Mouse (Mus musculus): Measurements from ENCODE around the gene Svs3b. TPM values are rescaled to one million over a fixed set of nuclear protein-coding genes. Genes with fewer than 3 reads are reported as not detected.
"Not testable (repeated sequence)": the region's sequence is repeated elsewhere in the genome, so short reads cannot be mapped to it uniquely, and the experiment has no call there.

Gene Svs3b
- not detected in 2 replicates for polyA plus RNA-seq (2014; fragmentation: Nextera tagmentation; extraction: Ambion mirVana)

- not testable (repeated sequence) for DNase-seq (ENCODE audit: low spot score); H3K36me3 ChIP-seq (ENCODE audit: control insufficient read depth, insufficient read depth, low read length); H3K4me1 ChIP-seq (replicated peaks; ENCODE audit: control insufficient read depth, insufficient read depth, low read length); H3K9me3 ChIP-seq (ENCODE audit: control insufficient read depth, low read length); H3K4me2 ChIP-seq (ENCODE audit: low read length); ATAC-seq (replicated peaks; ENCODE audit: low FRiP score, low TSS enrichment, low read depth); H3K9ac ChIP-seq (ENCODE audit: low read length); H3K27me3 ChIP-seq (replicated peaks; ENCODE audit: control insufficient read depth, insufficient read depth, low read length); H3K27ac ChIP-seq (ENCODE audit: low read depth); H3K4me3 ChIP-seq (ENCODE audit: low read depth, low read length)
- 70% methylated on average over 1 of the region's 1 CpGs for WGBS
Observed at GRCm38 (mm10) chr2:164256540-164256939, at the start of gene Svs3b. TSS of gene Svs3b (minus strand) at chr2:164256640.

- H3K27me3 ChIP-seq (replicated peaks; ENCODE audit: control insufficient read depth, insufficient read depth, low read length); H3K27ac ChIP-seq (ENCODE audit: low read depth); H3K9ac ChIP-seq (ENCODE audit: low read length); H3K9me3 ChIP-seq (ENCODE audit: control insufficient read depth, low read length); H3K4me2 ChIP-seq (ENCODE audit: low read length); H3K36me3 ChIP-seq (ENCODE audit: control insufficient read depth, insufficient read depth, low read length); H3K4me3 ChIP-seq (ENCODE audit: low read depth, low read length); DNase-seq (ENCODE audit: low spot score); ATAC-seq (replicated peaks; ENCODE audit: low FRiP score, low TSS enrichment, low read depth); H3K4me1 ChIP-seq (replicated peaks; ENCODE audit: control insufficient read depth, insufficient read depth, low read length): not testable (repeated sequence)
- 74% methylated on average over 1 of the region's 1 CpGs for WGBS
Observed at GRCm38 (mm10) chr2:164288968-164289367, 32.5 kb upstream of the Svs3b start, which contains the start of gene Svs3a. TSS of gene Svs3a (plus strand) at chr2:164289268.

GRCm38 (mm10) chr2:164278359-164278758 is 21.9 kb upstream of the Svs3b start, which contains the start of gene Svs4:
TSS of gene Svs4 (minus strand) at chr2:164278459.
- H3K4me3 ChIP-seq (ENCODE audit: low read depth, low read length), result no peak within 1 kb of the TSS
- ATAC-seq (replicated peaks; ENCODE audit: low FRiP score, low TSS enrichment, low read depth), result no peak
- H3K27ac ChIP-seq (ENCODE audit: low read depth), result no peak within 1 kb of the TSS
- H3K4me2 ChIP-seq (ENCODE audit: low read length), result no peak within 1 kb of the TSS
- no peaks in the 10 kb centered on the region for H3K27me3 ChIP-seq (replicated peaks; ENCODE audit: control insufficient read depth, insufficient read depth, low read length)
- no peak within 1 kb of the TSS for H3K9ac ChIP-seq (ENCODE audit: low read length)
- H3K36me3 ChIP-seq (ENCODE audit: control insufficient read depth, insufficient read depth, low read length), result no peaks in the 10 kb centered on the region
- H3K9me3 ChIP-seq (ENCODE audit: control insufficient read depth, low read length), result no peaks in the 10 kb centered on the region
- no peak for DNase-seq (ENCODE audit: low spot score)
- WGBS, result 93% methylated on average over 4 of the region's 4 CpGs
- no peaks in the 10 kb centered on the region for H3K4me1 ChIP-seq (replicated peaks; ENCODE audit: control insufficient read depth, insufficient read depth, low read length)

DNA sequence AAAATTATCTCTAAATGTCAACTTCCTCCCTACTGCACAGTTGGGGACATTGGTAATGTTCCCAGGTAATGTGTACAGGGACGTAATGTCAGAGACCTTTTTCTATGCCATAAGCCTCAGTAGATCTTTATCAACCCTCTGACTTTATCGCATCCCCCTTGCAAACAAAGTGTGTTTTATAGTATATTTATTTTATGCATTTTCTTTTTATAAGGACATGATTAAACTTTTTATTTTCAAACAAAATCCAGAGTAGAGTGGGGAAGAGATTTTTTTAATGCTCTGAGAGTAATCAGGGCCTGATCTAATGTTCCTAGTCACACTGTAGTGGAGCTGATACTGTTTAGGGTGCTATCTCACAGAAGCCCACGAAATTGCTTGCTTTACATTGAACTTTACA is 18.1 kb downstream of the Svs3b start, which contains the start of gene Svs2:
Svs2 (minus strand) TSS at position 101 of the 400 bp plus-strand sequence.
- DNase-seq (ENCODE audit: low spot score), result no peak
- no peaks in the 10 kb centered on the region for H3K9me3 ChIP-seq (ENCODE audit: control insufficient read depth, low read length)
- no peak within 1 kb of the TSS for H3K4me2 ChIP-seq (ENCODE audit: low read length)
- no peak within 1 kb of the TSS for H3K4me3 ChIP-seq (ENCODE audit: low read depth, low read length)
- no peaks in the 10 kb centered on the region for H3K36me3 ChIP-seq (ENCODE audit: control insufficient read depth, insufficient read depth, low read length)
- H3K27me3 ChIP-seq (replicated peaks; ENCODE audit: control insufficient read depth, insufficient read depth, low read length), result no peaks in the 10 kb centered on the region
- H3K27ac ChIP-seq (ENCODE audit: low read depth), result no peak within 1 kb of the TSS
- 77% methylated on average over 3 of the region's 3 CpGs for WGBS
- H3K9ac ChIP-seq (ENCODE audit: low read length), result no peak within 1 kb of the TSS
- ATAC-seq (replicated peaks; ENCODE audit: low FRiP score, low TSS enrichment, low read depth), result no peak
- no peaks in the 10 kb centered on the region for H3K4me1 ChIP-seq (replicated peaks; ENCODE audit: control insufficient read depth, insufficient read depth, low read length)

GRCm38 (mm10) chr2:164232671-164233070 is 23.8 kb downstream of the Svs3b start:
- DNase-seq (ENCODE audit: low spot score) (no peak), ATAC-seq (replicated peaks; ENCODE audit: low FRiP score, low TSS enrichment, low read depth) (no peak)
- H3K27me3 ChIP-seq (replicated peaks; ENCODE audit: control insufficient read depth, insufficient read depth, low read length), result no peaks in the 10 kb centered on the region
- H3K9me3 ChIP-seq (ENCODE audit: control insufficient read depth, low read length), result no peaks in the 10 kb centered on the region
- H3K4me2 ChIP-seq (ENCODE audit: low read length), result no peak overlapping the region
- H3K9ac ChIP-seq (ENCODE audit: low read length), result no peak overlapping the region
- no peaks in the 10 kb centered on the region for H3K36me3 ChIP-seq (ENCODE audit: control insufficient read depth, insufficient read depth, low read length)
- no peaks in the 10 kb centered on the region for H3K4me1 ChIP-seq (replicated peaks; ENCODE audit: control insufficient read depth, insufficient read depth, low read length)
- H3K27ac ChIP-seq (ENCODE audit: low read depth), result no peak overlapping the region
- 80% methylated on average over 8 of the region's 8 CpGs for WGBS
- no peak overlapping the region for H3K4me3 ChIP-seq (ENCODE audit: low read depth, low read length)

DNA sequence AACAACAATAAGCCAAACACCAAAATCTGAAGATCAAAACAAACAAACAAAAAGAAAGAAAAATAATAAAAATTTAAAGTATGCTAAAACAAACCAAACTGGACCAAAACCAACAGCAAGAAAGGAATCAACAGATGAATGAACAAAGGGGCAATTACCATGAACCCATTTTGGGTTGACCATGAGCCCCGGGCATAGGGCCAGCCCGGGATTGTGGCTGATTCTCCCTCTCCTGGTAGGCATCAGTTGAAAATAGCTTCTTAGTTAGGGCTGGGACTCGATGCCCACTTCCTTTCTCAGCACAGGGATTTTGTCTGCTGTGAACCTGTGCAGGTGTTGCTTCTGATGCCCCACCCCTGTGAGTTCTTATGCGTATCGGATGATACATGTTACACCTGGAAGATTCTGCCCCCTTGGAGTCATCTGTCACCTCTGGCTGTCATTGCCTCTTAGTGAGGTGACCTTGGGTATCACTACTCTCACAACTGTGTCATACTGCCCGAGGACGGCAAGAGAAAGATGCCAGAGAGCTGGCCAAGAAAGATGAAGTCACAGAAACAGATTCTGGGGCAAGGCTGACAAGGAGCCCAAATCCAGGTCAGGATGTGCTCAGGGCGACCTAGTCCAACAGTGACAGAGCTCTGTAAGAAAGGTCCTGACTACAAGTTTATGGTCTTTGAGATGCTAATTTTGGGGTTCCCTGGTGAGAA is 27.9 kb downstream of the Svs3b start:
- Histone ChIP-seq H3K4me3 (ENCODE audit: low read depth, low read length) (no peak overlapping the region), H3K36me3 (ENCODE audit: control insufficient read depth, insufficient read depth, low read length) (no peaks in the 10 kb centered on the region), H3K27ac (ENCODE audit: low read depth) (no peak overlapping the region), H3K27me3 (replicated peaks; ENCODE audit: control insufficient read depth, insufficient read depth, low read length) (no peaks in the 10 kb centered on the region), H3K4me1 (replicated peaks; ENCODE audit: control insufficient read depth, insufficient read depth, low read length) (no peaks in the 10 kb centered on the region), H3K4me2 (ENCODE audit: low read length) (no peak overlapping the region), H3K9ac (ENCODE audit: low read length) (no peak overlapping the region), H3K9me3 (ENCODE audit: control insufficient read depth, low read length) (no peaks in the 10 kb centered on the region)
- 84% methylated on average over 8 of the region's 8 CpGs for WGBS
- DNase-seq (ENCODE audit: low spot score) (no peak), ATAC-seq (replicated peaks; ENCODE audit: low FRiP score, low TSS enrichment, low read depth) (no peak)

- H3K27ac ChIP-seq (ENCODE audit: low read depth), result no peak within 1 kb of the TSS
- peak; percentile 55 for DNase-seq (ENCODE audit: low spot score)
- H3K27me3 ChIP-seq (replicated peaks; ENCODE audit: control insufficient read depth, insufficient read depth, low read length), result no peaks in the 10 kb centered on the region
- H3K9me3 ChIP-seq (ENCODE audit: control insufficient read depth, low read length), result no peaks in the 10 kb centered on the region
- ATAC-seq (replicated peaks; ENCODE audit: low FRiP score, low TSS enrichment, low read depth), result 0 out of 2 replicates have a peak, but pooled peaks have one; percentile 32
- H3K9ac ChIP-seq (ENCODE audit: low read length), result no peak within 1 kb of the TSS
- no peaks in the 10 kb centered on the region for H3K4me1 ChIP-seq (replicated peaks; ENCODE audit: control insufficient read depth, insufficient read depth, low read length)
- WGBS, result 40% methylated on average over 11 of the region's 11 CpGs
- no peak within 1 kb of the TSS for H3K4me3 ChIP-seq (ENCODE audit: low read depth, low read length)
- no peaks in the 10 kb centered on the region for H3K36me3 ChIP-seq (ENCODE audit: control insufficient read depth, insufficient read depth, low read length)
- peak within 1 kb of the TSS; percentile 5; the same call in 1 of the 2 replicates for H3K4me2 ChIP-seq (ENCODE audit: low read length)
Observed at GRCm38 (mm10) chr2:164221522-164221921, 34.9 kb downstream of the Svs3b start, which contains the start of gene Wfdc15b. TSS of gene Wfdc15b (minus strand) at chr2:164221660.

DNA sequence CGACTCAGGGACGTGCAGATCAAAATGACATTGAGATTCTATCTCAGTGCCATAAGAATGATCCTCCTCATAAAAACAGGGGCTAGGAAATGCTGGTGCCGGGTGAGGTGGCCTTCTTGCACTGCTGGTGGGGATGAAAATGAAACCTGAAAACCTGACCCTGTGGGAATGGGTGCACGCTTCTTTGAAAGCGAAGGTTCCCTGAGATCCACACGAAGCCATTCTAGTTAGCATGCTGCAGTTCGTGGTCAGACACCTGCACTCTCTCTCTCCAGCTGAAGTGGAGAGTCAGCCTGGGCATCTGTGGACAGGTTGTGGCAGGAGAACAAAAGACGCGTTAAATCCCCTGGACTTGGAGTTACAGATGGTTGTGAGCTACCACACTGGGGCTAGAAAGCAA is 37.1 kb downstream of the Svs3b start:
- H3K27me3 ChIP-seq (replicated peaks; ENCODE audit: control insufficient read depth, insufficient read depth, low read length), result no peaks in the 10 kb centered on the region
- no peak overlapping the region for H3K4me2 ChIP-seq (ENCODE audit: low read length)
- H3K4me3 ChIP-seq (ENCODE audit: low read depth, low read length), result no peak overlapping the region
- H3K4me1 ChIP-seq (replicated peaks; ENCODE audit: control insufficient read depth, insufficient read depth, low read length), result no peaks in the 10 kb centered on the region
- no peak overlapping the region for H3K9ac ChIP-seq (ENCODE audit: low read length)
- H3K36me3 ChIP-seq (ENCODE audit: control insufficient read depth, insufficient read depth, low read length), result no peaks in the 10 kb centered on the region
- ATAC-seq (replicated peaks; ENCODE audit: low FRiP score, low TSS enrichment, low read depth) (no peak), DNase-seq (ENCODE audit: low spot score) (no peak)
- H3K27ac ChIP-seq (ENCODE audit: low read depth), result no peak overlapping the region
- WGBS, result 88% methylated on average over 9 of the region's 9 CpGs
- no peaks in the 10 kb centered on the region for H3K9me3 ChIP-seq (ENCODE audit: control insufficient read depth, low read length)

GRCm38 (mm10) chr2:164212711-164213110 is 43.7 kb downstream of the Svs3b start:
- Histone ChIP-seq H3K27ac (ENCODE audit: low read depth) (no peak overlapping the region), H3K36me3 (ENCODE audit: control insufficient read depth, insufficient read depth, low read length) (no peaks in the 10 kb centered on the region), H3K4me3 (ENCODE audit: low read depth, low read length) (no peak overlapping the region), H3K4me2 (ENCODE audit: low read length) (no peak overlapping the region), H3K9ac (ENCODE audit: low read length) (no peak overlapping the region), H3K4me1 (replicated peaks; ENCODE audit: control insufficient read depth, insufficient read depth, low read length) (no peaks in the 10 kb centered on the region), H3K9me3 (ENCODE audit: control insufficient read depth, low read length) (no peaks in the 10 kb centered on the region), H3K27me3 (replicated peaks; ENCODE audit: control insufficient read depth, insufficient read depth, low read length) (no peaks in the 10 kb centered on the region)
- no peak for DNase-seq (ENCODE audit: low spot score)
- no peak for ATAC-seq (replicated peaks; ENCODE audit: low FRiP score, low TSS enrichment, low read depth)
- WGBS, result 82% methylated on average over 5 of the region's 5 CpGs

All from intestine, embryonic 14.5 days (tissue).